Mouse (Mus musculus) left cerebral cortex, postnatal 25 days (tissue): ENCODE data around the gene Odf3l2. TPM values are rescaled to one million over a fixed set of nuclear protein-coding genes. Genes with fewer than 3 reads are reported as not detected.

ENCODE experiments used
- DNase-seq, 2 experiments: peaks; one replicate each; pipeline ENCODE4 v3.0.0; 2022; ENCODE audit warnings: low spot score in 2 of 2, mixed read lengths in 1 of 2
- intact Hi-C: fragments of 180-260 bp; cut with DNase I; formaldehyde crosslinking; loops from one replicate; pipeline ENCODE4 v1.15.1; 2025
- total RNA-seq, 2 experiments: library from RNA; stranded (reverse); gene quantifications; 2 replicates each; pipeline ENCODE4 v1.2.3; 2021

The Odf3l2 gene
- total RNA-seq, 2 experiments from 2014 or later = 0.34 to 0.57 TPM

DNA sequence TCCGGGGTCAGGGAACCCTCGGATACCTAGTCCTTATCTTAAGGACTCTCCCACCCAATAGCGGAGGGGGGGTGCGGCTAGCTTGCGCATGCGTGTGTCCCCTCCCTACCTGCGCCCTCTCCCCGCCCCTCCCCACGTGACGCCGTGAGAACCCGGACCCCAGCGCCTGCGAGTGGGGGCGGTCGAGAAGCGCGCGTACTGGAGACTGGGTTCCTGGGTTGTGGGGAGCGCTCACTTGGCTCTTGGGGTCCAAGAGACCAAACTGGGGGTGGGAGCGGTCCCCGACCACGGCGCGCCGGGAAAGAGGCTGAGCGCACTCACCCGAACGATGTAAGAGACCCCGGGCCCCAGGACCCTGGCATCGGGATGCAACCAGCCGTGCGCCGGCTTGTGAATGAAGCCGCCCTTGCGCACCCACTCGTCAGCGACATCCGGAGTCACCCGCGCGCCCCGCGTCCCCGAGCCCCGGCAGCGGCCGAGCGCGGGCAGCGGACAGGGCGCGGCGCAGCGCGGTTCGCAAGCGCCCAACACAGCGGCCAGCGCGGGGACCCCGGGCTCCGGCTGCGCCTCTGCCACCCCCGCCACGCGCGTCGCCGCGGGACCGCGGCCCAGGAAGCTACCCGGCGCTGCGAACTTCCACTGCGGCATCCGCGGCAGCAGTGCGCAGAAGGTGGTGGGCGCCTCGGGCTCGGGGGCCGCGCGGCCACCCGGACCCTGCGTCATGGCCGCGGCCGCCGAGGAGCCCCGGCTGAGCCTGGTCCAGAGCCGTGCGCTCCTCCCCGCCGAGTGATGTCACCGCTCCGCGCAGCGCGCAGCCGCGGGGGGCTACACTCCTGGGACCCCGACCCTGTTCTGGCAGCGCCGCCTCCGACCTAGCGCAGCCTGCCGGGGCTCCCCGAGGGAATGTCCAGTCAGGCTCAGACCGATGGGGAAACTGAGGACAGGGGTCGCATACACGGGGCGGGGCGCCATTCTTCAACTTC, 8.1 kb downstream of the Odf3l2 start, which contains the start of gene Shc2:
TSS of gene Shc2 (minus strand) at position 791 of the 983 bp plus-strand sequence.
- intact Hi-C loops = no loop called here
- DNase-seq = peak; percentile 83 to 91

DNA sequence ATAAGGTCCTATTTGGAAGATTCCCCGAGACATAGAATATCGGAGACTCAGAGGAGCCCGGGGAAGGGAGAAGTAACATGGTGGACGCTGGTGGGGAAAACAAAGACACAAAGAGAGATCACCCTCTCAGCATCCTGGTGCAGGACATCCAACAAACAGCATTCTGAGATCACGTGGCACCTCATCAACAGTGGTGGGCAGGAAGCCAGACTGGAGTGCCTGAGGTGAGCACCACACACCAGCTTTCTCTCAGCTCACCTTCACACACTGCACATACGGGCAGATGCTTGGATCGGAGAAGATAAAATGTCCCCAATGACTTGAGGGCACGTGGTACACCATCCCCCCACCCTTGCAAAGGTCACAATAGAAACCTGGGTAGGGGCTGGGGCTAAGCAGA, 9.3 kb downstream of the Odf3l2 start:
- no peak for DNase-seq
- intact Hi-C loops = no loop called here

DNA sequence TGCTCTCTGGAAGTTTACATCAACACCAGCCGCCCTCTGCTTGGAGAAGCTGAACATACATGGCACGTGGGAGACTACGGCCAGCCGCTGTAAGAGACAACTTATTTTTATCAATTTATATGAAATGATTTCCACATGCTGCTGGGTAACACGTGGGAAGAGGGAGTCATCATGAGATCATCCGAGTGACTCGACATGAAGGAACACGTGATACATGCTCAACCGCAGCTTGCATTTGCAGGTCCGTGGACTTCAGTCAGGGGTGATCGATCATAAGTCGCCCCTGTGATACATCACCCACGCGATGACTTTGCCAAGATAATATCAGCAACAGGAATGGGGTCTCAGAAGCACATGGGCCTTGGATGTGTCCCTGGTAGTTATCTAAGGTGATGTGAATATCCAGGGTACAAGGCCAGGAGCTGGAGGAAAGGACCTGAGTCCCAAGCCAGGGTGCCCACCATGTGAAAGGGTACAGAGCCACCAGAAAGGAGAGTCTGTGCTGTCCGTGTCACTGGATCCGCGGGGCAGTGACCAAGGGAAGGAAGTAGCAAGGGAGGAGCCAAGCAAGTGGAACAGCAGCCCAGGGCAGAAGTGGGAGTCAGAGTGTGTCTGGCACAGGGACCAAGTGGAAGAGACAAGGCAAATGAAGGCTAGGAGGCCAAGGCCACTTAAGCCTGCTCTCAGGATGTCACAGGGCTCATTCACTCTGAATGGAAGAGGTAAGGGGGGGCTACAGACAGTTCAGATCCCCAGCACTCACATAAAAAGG, 12.3 kb downstream of the Odf3l2 start:
- intact Hi-C loops = no loop called here
- DNase-seq = peak in 1 of 2 experiments; percentile 76

DNA sequence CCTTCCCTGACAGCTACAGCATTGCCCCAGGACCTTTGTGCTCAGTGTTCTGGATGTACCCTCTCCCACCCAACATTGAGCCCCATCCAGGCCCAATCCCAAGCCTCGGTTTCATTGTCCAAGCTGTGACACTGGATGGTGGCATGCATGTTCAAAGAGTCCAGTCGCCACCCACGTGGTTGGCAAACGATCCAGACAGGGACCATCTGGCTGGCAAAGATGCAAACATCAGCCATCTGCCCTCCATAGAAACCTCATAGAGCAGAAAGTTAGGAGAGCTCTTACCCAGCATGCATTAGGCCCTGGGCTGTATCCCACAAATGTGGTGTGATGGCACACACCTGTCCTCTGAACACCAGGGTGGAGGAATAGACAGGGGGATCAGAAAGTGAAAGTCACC, 14.1 kb downstream of the Odf3l2 start:
- DNase-seq = peak; percentile 55 to 81
- intact Hi-C loops = no loop called here

DNA sequence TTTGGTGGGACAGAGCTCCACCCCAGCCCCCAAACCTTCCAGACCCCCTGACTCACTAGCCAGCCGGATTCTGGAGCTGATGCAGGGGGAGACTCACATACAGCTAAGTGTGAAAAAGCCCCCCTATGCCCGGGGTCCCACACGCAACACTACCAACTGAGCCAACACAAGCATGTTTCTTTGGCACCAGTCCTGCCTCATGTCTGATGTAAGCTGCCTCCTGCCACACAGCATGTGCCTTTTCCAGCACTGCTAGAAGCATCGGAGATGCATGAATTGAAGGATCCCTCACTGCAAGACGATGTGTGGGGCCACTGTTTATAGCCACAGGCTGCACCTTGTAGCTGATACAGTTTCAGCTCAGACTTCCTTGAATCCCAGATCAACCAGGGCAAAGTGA, 17.2 kb downstream of the Odf3l2 start:
- intact Hi-C loops = no loop called here
- DNase-seq = no peak

DNA sequence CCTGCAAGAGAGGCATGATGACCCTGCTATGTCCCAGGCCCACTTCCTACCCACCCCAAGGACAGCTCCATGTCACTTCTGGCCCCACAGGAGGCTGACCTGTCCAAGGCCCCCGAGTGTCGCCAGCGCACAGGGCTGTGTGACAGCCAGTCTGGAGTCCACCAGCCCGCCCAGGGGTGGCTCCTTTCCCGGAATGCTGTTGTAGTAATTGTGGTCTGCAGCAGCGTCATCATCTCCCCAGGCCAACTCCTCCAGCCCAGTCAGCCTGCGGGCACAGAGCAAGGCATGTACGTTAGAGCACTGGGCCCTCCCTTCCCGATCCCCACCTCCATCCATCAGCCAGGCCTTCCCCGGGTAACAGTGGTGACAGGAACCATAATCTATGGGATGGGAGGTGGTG, 19.4 kb downstream of the Odf3l2 start:
- no peak for DNase-seq

DNA sequence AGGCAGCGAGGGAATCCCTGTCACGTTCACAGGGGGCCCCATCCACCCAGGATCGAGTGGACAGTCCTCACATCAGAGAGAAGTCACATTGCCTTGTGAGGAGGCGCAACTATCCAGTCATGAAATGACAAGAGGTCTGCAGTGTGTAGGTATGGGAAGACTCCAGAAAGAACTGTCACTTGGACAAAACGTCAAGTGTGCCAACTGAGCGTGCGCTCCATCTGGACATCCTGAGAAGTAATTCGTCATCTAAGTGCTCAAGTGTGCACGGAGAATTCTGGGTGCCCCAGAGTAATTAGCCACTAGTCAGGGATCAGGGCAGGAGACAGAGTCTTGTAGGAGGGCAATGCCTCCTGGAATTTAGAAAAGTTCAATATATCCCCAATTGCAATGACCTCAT, 20.1 kb downstream of the Odf3l2 start:
- intact Hi-C loops = no loop called here
- DNase-seq = no peak

More for the DNA sequence above, 19.4 kb downstream of the Odf3l2 start:
- intact Hi-C loops = no loop called here

DNA sequence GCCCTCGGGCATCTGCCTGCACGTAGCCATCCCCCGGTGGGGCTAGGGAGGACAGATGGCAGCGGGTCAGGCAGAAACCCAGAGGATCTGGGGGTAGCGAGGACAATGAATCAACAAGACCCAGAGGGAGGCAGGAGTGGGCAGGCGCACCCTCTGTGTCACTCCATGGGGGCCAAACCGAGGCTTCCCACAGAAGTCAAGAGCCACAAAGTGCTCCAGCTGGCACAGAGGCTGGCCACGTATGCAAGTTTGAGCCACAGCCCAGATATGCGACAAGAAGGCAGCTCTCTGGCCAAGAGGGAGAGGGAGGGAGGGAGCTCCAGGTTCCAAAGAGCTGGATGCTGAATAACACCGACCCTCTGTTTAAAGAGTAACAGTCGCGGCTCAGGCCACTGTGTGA, 21.6 kb downstream of the Odf3l2 start:
- DNase-seq = no peak
- intact Hi-C loops = no loop called here

DNA sequence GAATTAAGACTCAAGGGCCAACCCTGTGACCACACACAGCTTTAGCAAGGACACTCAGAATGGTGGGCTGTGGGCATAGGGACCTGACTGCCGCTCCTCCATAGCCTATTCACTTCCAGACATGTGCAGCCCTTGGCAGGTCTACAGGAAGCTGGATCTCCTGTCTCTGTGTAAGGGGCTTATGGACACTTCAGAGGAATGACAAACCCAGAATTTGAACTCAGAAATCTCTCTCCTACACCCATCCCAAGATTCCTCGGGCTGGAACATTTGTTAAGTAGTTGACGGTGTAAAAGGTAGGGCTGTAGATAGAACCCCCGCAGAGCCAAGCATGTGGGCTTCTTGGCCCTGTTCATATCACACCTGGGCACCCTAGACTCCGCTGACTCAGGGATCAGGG, 29.2 kb downstream of the Odf3l2 start:
- intact Hi-C loops = no loop called here
- DNase-seq = no peak

DNA sequence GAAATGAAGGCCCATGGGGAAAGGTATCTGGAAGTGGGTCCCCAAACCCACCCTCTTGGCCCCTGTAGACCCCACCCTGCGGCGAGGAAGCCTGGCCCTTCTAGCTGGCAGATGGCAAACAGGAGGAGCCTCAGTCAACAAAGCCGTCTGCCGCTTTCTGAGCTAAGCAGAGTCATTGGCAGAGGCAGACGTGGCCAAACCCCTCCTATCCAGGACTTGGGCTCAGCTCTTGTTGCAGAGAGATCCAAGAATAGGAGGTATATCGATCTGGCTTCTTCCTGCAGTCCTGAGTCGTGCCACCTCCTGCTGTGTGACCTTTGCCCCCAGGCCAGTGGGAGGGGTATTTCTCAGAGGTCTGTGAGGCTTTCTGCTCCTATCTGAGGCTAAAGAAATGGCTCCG, 29.7 kb downstream of the Odf3l2 start:
- intact Hi-C loops = no loop called here
- peak in 1 of 2 experiments; percentile 61 for DNase-seq

DNA sequence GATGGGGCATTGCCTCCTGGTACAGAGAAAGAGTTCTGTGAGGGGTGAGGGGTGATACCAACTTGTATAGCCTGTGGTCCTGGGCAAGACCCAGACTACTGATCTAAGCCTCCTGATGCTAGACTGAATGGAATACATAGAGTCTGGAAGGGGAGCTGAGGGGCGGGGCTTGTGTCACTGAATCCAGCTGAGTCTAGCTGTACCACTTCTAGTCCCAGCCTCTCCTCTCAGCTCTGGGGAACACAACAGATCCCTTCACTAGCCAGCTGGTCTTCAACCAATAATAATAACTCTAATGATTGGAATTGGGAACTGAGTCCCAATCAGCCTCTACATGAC, 31.3 kb downstream of the Odf3l2 start:
- no peak for DNase-seq
- intact Hi-C loops = no loop called here

DNA sequence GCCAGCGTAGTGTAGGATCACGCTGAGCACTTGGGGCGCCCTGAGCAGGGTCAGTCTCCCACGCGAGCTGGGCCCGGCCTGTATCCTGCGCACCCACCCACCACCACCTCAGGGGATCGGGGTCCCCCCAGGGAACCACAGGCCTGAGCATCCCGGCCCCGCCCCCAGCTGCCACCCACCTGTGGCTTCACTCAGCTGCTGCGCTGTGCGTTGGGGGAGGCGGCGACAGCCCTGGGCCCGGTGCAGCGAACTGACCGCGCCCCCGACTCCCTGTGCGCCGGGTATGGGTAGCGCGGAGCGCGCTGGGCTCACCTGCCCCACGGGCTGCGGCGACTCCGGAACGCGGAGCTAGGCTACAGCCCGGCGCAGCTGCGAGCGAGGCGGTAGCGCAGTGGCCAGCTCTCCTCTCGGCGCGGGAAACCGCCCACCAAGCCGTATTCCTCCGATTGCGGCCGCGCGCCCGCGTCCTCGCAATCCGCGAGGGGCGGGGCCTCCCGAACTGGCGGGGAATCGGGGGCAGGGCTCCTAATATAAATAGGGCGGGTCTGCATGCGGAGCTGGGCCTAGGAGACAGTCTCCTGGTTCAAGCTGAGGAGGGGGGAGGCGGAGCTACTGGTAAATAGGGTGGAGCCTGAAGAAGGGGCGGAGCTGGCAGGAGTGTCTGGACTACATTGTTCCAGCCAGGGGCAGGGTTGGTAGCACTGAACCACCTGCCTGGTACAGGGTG, 31.8 kb downstream of the Odf3l2 start, which contains the start of gene C2cd4c:
TSS of gene C2cd4c (minus strand) at position 448 of the 727 bp plus-strand sequence.
- peak; percentile 78 to 81 for DNase-seq
- intact Hi-C loops = no loop called here

DNA sequence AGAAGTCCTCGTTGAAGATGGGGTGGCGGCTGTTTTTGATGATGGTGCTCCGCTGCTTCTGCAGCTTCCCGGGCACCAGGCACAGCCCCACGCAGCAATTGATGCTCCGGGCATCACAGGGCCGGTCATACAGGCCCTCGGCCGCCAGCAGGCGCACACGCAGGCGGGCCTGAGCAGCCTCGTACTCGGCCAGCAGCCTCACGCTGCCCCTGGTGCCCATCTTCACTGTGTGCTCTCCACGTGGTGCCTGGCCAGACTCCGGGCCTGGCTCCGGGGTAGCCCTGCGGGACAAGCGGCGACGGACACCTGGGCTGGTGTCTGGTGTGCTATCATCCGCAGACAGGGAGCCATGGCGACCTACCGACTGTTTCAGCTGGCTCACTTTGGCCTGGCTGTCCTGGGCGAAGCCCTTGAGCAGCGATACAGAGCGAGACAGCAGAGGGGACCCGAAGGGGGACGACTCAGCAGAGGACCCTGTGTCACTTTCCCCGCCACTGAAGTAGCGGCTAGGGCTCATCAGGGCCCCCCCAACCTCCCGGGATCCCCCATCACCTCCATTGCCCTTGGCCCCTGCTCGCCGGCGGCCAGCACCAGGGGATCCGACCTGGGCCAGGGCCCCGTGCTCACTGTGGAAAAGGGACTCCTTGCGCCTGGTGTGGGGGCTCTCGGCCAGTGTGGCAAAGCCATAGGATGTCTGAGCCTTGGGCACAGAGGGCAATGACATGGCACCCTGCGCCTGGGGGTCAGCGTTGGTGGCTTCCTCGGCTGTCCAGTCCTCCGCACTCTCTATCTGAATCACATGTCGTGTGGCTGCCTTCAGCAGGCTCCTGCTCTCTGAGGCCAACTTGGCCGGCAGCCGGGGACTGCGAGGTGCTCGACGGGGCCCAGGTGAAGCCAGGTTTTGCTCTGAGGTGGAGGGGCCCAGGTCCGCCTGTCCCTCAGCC, 33.1 kb downstream of the Odf3l2 start:
- intact Hi-C loops = no loop called here
- no peak for DNase-seq

DNA sequence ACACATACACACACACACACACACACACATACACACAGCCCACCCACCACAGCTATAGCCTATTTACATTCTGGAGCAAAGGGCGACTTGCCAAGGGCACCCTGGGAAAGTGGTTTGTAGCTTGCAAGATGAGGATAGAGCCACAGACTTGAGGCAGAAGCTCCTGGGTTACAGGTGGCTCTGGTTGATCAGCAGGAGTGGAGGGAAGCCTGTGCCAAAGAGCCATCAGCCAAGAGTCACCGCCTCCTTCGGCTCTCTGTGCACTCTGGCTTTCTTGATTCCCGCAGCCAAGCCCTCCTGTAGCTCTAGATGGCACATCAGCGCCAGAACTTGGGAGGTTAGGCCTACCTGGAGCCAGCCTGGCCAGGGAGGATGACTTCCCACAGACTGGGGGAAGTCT, 34.2 kb downstream of the Odf3l2 start:
- intact Hi-C loops = no loop called here
- DNase-seq = no peak

DNA sequence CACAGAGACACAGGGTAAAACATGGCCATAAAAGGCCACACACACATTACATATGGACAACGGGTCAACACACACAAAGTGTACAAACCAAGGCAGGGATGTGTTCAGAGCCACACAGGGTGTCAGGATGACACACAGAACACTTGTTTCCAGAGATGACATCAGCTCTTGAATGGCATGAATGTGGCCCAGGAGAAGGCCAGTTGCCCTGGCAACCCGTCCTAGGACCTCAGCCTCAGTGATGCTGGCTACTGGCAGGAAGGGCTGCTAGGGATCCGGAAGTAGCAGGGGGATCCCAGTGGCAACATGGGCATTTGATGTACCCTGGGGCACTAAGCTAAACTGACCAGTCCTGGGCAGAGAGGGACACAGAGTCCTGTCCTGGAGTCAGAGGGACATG, 36.3 kb downstream of the Odf3l2 start:
- intact Hi-C loops = no loop called here
- no peak for DNase-seq

DNA sequence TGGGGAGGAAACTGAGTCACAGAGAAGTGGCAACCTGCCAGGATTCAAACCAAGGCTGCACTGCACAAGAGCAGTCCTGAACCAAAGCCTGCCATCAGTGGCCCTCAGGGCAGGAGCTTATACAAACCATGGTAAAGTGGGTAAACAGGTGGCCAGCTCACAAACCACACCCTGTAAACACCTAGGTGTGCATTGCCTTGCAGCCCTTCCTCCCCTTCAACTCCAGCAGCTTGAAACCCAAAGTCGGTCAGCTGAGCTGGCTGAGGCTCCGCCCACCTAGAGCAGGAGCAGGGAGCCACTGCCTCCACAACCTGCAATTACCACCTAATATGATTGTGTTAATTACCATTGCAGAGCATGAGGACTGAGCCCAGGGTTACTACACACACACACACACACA, 37.6 kb downstream of the Odf3l2 start:
- intact Hi-C loops = no loop called here
- DNase-seq = no peak

DNA sequence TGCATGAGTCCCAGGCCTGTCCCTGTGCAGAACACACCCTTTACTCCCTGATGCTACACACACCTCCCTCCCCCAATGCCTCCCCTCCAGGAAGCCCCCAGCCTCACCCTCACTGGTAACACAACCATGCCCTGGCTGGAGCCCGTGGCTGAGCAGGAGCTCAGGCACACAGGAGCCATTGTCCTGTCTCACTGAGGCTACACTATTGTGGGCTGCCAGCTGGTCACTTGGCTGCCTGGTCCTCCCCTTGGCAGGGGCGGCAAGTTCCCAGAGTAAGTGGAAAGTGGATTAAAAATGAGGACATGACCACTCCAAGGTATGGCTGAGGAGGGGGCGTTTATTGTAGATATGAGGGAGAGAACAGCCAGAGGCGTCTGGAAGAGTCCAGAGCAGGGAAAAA, 39.0 kb downstream of the Odf3l2 start:
- DNase-seq = no peak

DNA sequence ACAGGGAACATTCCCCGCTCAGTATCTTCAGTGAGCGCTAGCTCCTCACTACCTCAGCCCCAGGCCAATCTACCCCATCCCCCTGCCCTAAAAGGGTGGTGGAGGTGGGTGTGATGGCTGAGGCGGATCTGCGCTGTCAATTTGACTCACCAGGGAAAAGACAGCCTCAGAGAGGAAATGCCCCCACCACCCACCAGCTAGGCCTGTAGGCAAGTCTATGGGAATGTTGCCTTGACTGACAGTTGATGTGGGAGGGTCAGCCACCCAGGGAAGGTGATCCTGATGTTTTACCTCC, 47.7 kb downstream of the Odf3l2 start:
- no peak for DNase-seq
- intact Hi-C loops = loop anchor here (1.0 kb wide), 1 partner anchor 71 kb away; the partner anchor contains the start of gene Tpgs1

More for the DNA sequence above, 39.0 kb downstream of the Odf3l2 start:
- intact Hi-C loops = no loop called here
